Mouse (Mus musculus) hindbrain, postnatal 0 days (tissue): ENCODE data around the gene Cdc14a. TPM values are rescaled to one million over a fixed set of nuclear protein-coding genes. Genes with fewer than 3 reads are reported as not detected.

Experiments
- ATAC-seq: fragments of 200-750 bp; cut with Nextera tagmentation; 2 replicates; pipeline ENCODE4 v1.8.0; 2017; ENCODE audit warnings: mild to moderate bottlenecking, moderate TSS enrichment, moderate library complexity
- DNase-seq: peaks from one replicate; pipeline ENCODE4 v3.0.0-alpha.2; 2015; ENCODE audit warnings: low spot score
- H3K27ac ChIP-seq: fragments of 300-500 bp; sonication (generic); 2 replicates; pipeline ENCODE4 v1.5.1; 2014; ENCODE audit warnings: mild to moderate bottlenecking
- H3K27me3 ChIP-seq: fragments of 300-500 bp; sonication (generic); 2 replicates; pipeline ENCODE4 v1.6.1; 2014; ENCODE audit warnings: low read length, mixed read lengths; ENCODE audit not compliant: insufficient read depth
- H3K36me3 ChIP-seq: fragments of 300-500 bp; sonication (generic); 2 replicates; pipeline ENCODE4 v1.6.1; 2014; ENCODE audit warnings: low read length, mixed read lengths; ENCODE audit not compliant: insufficient read depth
- H3K4me1 ChIP-seq: fragments of 300-500 bp; sonication (generic); 2 replicates; pipeline ENCODE4 v1.6.1; 2014; ENCODE audit warnings: antibody characterized with exemption, low read length, mixed read lengths; ENCODE audit not compliant: insufficient read depth
- H3K4me2 ChIP-seq: fragments of 300-500 bp; sonication (generic); 2 replicates; pipeline ENCODE4 v1.6.1; 2014; ENCODE audit warnings: low read depth, mild to moderate bottlenecking, low read length, moderate library complexity, mixed read lengths
- H3K4me3 ChIP-seq: fragments of 300-500 bp; sonication (generic); 2 replicates; pipeline ENCODE4 v1.5.1; 2014; ENCODE audit warnings: low read length
- H3K9ac ChIP-seq: fragments of 300-500 bp; sonication (generic); replicated peaks from 2 replicates; pipeline ENCODE4 v1.6.1; 2014; ENCODE audit warnings: mild to moderate bottlenecking, low read length, moderate library complexity, mixed read lengths
- H3K9me3 ChIP-seq: fragments of 300-500 bp; sonication (generic); 2 replicates; pipeline ENCODE4 v1.6.1; 2016; ENCODE audit warnings: low read length, mixed read lengths
- CTCF ChIP-seq: IDR thresholded peaks from 2 replicates; pipeline ENCODE4 v1.5.1; 2016; ENCODE audit warnings: antibody characterized with exemption, control low read depth, low read depth
- WGBS: fragments of 180-500 bp; shearing (Covaris S2); extraction: QIAGEN DNeasy Blood & Tissue Kit; methylation state at CpG from one replicate; pipeline ENCODE4 v1.1.7; 2014; 5-methylcytosine and 5-hydroxymethylcytosine counted together
- polyA plus RNA-seq: library from polyadenylated mRNA; unstranded; fragments of >200 nt; fragmentation: Nextera tagmentation; extraction: Ambion mirVana; gene quantifications from 2 replicates; pipeline ENCODE4 v1.2.1, GENCODE M21; 2015
- total RNA-seq: library from RNA; depleted of rRNA; stranded (reverse); fragments of >200 nt; gene quantifications from 2 replicates; pipeline ENCODE4 v1.2.3, GENCODE M21; 2014

The Cdc14a gene
- total and polyA plus RNA-seq, 2 experiments from 2014 or later, result 4.3 to 7.2 TPM

- TF ChIP-seq CTCF, result no peak
- no peak overlapping the region for H3K27ac ChIP-seq
- no peaks in the 10 kb centered on the region for H3K27me3 ChIP-seq
- H3K4me2 ChIP-seq, result no peak overlapping the region
- WGBS, result 81% methylated on average over 10 of the region's 10 CpGs
- H3K4me1 ChIP-seq, result no peaks in the 10 kb centered on the region
- no peak overlapping the region for H3K9ac ChIP-seq
- no peak for DNase-seq
- ATAC-seq, result no peak
- H3K4me3 ChIP-seq, result no peak overlapping the region
- no peaks in the 10 kb centered on the region for H3K9me3 ChIP-seq
- no peaks in the 10 kb centered on the region for H3K36me3 ChIP-seq
Measured at GRCm38 (mm10) chr3:116391399-116391798, 32.4 kb downstream of the Cdc14a start.

- no peaks in the 10 kb centered on the region for H3K27me3 ChIP-seq
- 91% methylated on average over 14 of the region's 14 CpGs for whole genome bisulfite sequencing
- no peak overlapping the region for H3K9ac ChIP-seq
- H3K36me3 ChIP-seq, result no peaks in the 10 kb centered on the region
- no peak overlapping the region for H3K4me3 ChIP-seq
- H3K4me1 ChIP-seq, result no peaks in the 10 kb centered on the region
- H3K9me3 ChIP-seq, result no peaks in the 10 kb centered on the region
- no peak for ATAC-seq
- DNase-seq, result no peak
- H3K4me2 ChIP-seq, result no peak overlapping the region
- TF ChIP-seq CTCF, result no peak
- H3K27ac ChIP-seq, result no peak overlapping the region
Measured at GRCm38 (mm10) chr3:116389500-116390470, 34.0 kb downstream of the Cdc14a start.

- H3K4me3 ChIP-seq, result no peak overlapping the region
- 81% methylated on average over 11 of the region's 11 CpGs for WGBS
- no peaks in the 10 kb centered on the region for H3K9me3 ChIP-seq
- H3K4me2 ChIP-seq, result no peak overlapping the region
- ATAC-seq (no peak), DNase-seq (no peak)
- H3K9ac ChIP-seq, result no peak overlapping the region
- H3K27me3 ChIP-seq, result no peaks in the 10 kb centered on the region
- H3K36me3 ChIP-seq, result no peaks in the 10 kb centered on the region
- no peak overlapping the region for H3K27ac ChIP-seq
- no peaks in the 10 kb centered on the region for H3K4me1 ChIP-seq
- TF ChIP-seq CTCF, result no peak
Measured at GRCm38 (mm10) chr3:116388808-116389207, 35.0 kb downstream of the Cdc14a start.

GRCm38 (mm10) chr3:116386886-116387285 lies 36.9 kb downstream of the Cdc14a start:
- TF ChIP-seq CTCF, result no peak

GRCm38 (mm10) chr3:116386342-116386741 lies 37.5 kb downstream of the Cdc14a start:
- DNase-seq (no peak), ATAC-seq (no peak)
- Histone ChIP-seq H3K27me3 (no peaks in the 10 kb centered on the region), H3K4me3 (no peak overlapping the region), H3K9ac (no peak overlapping the region), H3K4me2 (no peak overlapping the region), H3K36me3 (no peaks in the 10 kb centered on the region), H3K27ac (no peak overlapping the region), H3K9me3 (no peaks in the 10 kb centered on the region), H3K4me1 (no peaks in the 10 kb centered on the region)
- WGBS, result 91% methylated on average over 6 of the region's 6 CpGs
- TF ChIP-seq CTCF, result no peak

More at GRCm38 (mm10) chr3:116386886-116387285, 36.9 kb downstream of the Cdc14a start:
- ATAC-seq (no peak), DNase-seq (no peak)
- H3K4me2 ChIP-seq, result no peak overlapping the region
- H3K27ac ChIP-seq, result no peak overlapping the region
- no peaks in the 10 kb centered on the region for H3K4me1 ChIP-seq
- no peaks in the 10 kb centered on the region for H3K27me3 ChIP-seq
- H3K9ac ChIP-seq, result no peak overlapping the region
- H3K4me3 ChIP-seq, result no peak overlapping the region
- H3K36me3 ChIP-seq, result no peaks in the 10 kb centered on the region
- no peaks in the 10 kb centered on the region for H3K9me3 ChIP-seq

GRCm38 (mm10) chr3:116384319-116384718 lies 39.5 kb downstream of the Cdc14a start:
- WGBS, result 79% methylated on average over 7 of the region's 7 CpGs
- ATAC-seq, result no peak

GRCm38 (mm10) chr3:116380319-116380718 lies 43.5 kb downstream of the Cdc14a start:
- 62% methylated on average over 9 of the region's 9 CpGs for WGBS
- TF ChIP-seq CTCF, result no peak
- no peak overlapping the region for H3K4me3 ChIP-seq
- H3K4me2 ChIP-seq, result no peak overlapping the region
- no peak overlapping the region for H3K9ac ChIP-seq
- H3K4me1 ChIP-seq, result no peaks in the 10 kb centered on the region
- H3K9me3 ChIP-seq, result no peaks in the 10 kb centered on the region
- no peaks in the 10 kb centered on the region for H3K36me3 ChIP-seq
- no peaks in the 10 kb centered on the region for H3K27me3 ChIP-seq
- no peak for ATAC-seq
- no peak for DNase-seq
- H3K27ac ChIP-seq, result no peak overlapping the region

More at GRCm38 (mm10) chr3:116384319-116384718, 39.5 kb downstream of the Cdc14a start:
- H3K4me3 ChIP-seq, result no peak overlapping the region
- no peaks in the 10 kb centered on the region for H3K36me3 ChIP-seq
- TF ChIP-seq CTCF, result no peak
- no peak for DNase-seq
- no peaks in the 10 kb centered on the region for H3K4me1 ChIP-seq
- no peaks in the 10 kb centered on the region for H3K27me3 ChIP-seq
- no peak overlapping the region for H3K4me2 ChIP-seq
- no peak overlapping the region for H3K27ac ChIP-seq
- H3K9ac ChIP-seq, result no peak overlapping the region
- H3K9me3 ChIP-seq, result no peaks in the 10 kb centered on the region
